Mouse (Mus musculus) forebrain, embryonic 10.5 days (tissue): ENCODE results near the gene BC003965. TPM values are rescaled to one million over a fixed set of nuclear protein-coding genes. Genes with fewer than 3 reads are reported as not detected.
"Not testable (repeated sequence)": the region's sequence is repeated elsewhere in the genome, so short reads cannot be mapped to it uniquely, and the experiment has no call there.

Experiments used
- DNase-seq: peaks from one replicate; pipeline ENCODE4 v3.0.0-alpha.2; 2017; ENCODE audit warnings: low spot score; ENCODE audit errors: extremely low spot score
- H3K27ac ChIP-seq: fragments of 300-500 bp; sonication (generic); 2 replicates; pipeline ENCODE4 v1.5.1; 2016; ENCODE audit warnings: mild to moderate bottlenecking
- H3K27me3 ChIP-seq: fragments of 300-500 bp; sonication (generic); 2 replicates; pipeline ENCODE4 v1.6.1; 2016; ENCODE audit warnings: mild to moderate bottlenecking; ENCODE audit not compliant: poor library complexity, severe bottlenecking
- H3K36me3 ChIP-seq: fragments of 300-500 bp; sonication (generic); replicated peaks from 2 replicates; pipeline ENCODE4 v1.6.1; 2016; ENCODE audit warnings: mild to moderate bottlenecking, moderate library complexity
- H3K4me1 ChIP-seq: fragments of 300-500 bp; sonication (generic); 2 replicates; pipeline ENCODE4 v1.6.1; 2016
- H3K4me3 ChIP-seq: fragments of 300-500 bp; sonication (generic); 2 replicates; pipeline ENCODE4 v1.5.1; 2016; ENCODE audit warnings: mild to moderate bottlenecking, moderate library complexity
- H3K9me3 ChIP-seq: fragments of 300-500 bp; sonication (generic); 2 replicates; pipeline ENCODE4 v1.6.1; 2016; ENCODE audit warnings: mild to moderate bottlenecking, moderate library complexity
- WGBS: fragments of 180-500 bp; shearing (Covaris S2); methylation state at CpG from one replicate; pipeline ENCODE4 v1.1.7; 2016; 5-methylcytosine and 5-hydroxymethylcytosine counted together
- polyA plus RNA-seq: library from polyadenylated mRNA; unstranded; fragments of >200 nt; fragmentation: Nextera tagmentation; extraction: Ambion mirVana; gene quantifications from 2 replicates; pipeline ENCODE4 v1.2.1, GENCODE M21; 2016

The BC003965 gene
- polyA plus RNA-seq, 1 experiment from 2014 or later, result 38.7 TPM

DNA sequence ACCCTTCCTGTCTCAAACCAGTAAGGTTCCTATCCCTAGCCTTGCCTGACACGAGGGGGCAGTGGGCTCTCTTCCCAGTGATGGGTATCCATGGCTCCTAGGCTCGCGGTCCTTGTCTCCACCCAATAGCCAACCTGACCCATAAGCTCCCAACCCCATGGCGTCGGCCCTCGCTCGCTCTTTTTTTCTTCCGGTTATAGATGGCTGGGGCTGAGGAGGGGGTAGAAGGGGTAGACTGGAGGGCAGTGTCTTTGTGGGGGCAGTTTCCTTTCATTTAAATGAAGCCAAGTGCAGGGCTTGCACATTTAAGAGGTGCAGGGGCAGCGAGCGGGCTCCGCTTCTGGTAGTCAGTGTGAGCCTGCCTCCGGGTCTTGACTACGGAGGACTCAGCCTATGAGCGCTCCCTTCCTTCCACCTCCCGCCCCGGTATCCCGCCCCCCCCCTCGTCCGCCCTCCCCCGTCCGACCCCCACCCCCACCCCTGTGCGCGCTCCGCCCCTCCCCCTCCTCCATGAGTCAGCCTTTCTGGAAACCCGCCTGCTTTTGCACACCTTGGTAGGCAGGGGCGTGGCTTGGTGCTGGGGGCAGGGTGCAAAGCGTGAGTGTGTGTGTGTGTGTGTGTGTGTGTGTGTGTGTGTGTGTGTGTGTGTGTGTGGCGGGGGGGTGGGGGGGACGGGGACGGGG, 37.6 kb downstream of the BC003965 start:
- H3K27me3 ChIP-seq, result 0 out of 2 replicates have a peak, but pooled peaks cover 17% of the 10 kb centered on the region
- peaks cover 15% of the 10 kb centered on the region for H3K36me3 ChIP-seq
- H3K27ac ChIP-seq, result peak overlapping the region; percentile 77
- no peaks in the 10 kb centered on the region for H3K9me3 ChIP-seq
- peak; percentile 53 for DNase-seq
- WGBS, result under 1% methylated on average over 18 of the region's 30 CpGs
- peak overlapping the region; percentile 59 for H3K4me3 ChIP-seq
- H3K4me1 ChIP-seq, result peaks cover 22% of the 10 kb centered on the region

DNA sequence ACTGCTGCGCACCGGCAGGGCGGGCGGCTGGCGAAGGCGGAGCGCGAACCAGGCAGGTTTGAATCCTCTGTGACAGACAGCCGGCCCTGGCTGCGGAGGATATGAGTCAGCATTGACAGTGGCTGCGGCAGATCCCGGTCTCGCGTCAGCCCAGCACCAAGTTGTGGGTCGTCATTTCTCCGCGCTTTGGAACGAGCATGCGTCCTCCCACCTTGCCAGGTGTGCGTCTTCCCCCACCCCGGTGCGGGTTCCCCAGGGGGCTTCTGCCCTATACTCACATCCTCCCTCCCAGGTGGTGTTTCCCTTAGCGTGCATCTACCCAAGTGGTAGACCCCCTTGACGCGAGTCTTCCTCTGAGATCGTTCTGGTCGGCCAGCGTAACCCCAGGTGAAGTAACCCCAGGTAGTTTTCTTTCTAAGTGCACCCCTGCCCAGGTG, 38.2 kb downstream of the BC003965 start:
- WGBS, result 7% methylated on average over 14 of the region's 28 CpGs
- H3K36me3 ChIP-seq, result peaks cover 15% of the 10 kb centered on the region
- H3K27ac ChIP-seq, result peak overlapping the region; percentile 45

DNA sequence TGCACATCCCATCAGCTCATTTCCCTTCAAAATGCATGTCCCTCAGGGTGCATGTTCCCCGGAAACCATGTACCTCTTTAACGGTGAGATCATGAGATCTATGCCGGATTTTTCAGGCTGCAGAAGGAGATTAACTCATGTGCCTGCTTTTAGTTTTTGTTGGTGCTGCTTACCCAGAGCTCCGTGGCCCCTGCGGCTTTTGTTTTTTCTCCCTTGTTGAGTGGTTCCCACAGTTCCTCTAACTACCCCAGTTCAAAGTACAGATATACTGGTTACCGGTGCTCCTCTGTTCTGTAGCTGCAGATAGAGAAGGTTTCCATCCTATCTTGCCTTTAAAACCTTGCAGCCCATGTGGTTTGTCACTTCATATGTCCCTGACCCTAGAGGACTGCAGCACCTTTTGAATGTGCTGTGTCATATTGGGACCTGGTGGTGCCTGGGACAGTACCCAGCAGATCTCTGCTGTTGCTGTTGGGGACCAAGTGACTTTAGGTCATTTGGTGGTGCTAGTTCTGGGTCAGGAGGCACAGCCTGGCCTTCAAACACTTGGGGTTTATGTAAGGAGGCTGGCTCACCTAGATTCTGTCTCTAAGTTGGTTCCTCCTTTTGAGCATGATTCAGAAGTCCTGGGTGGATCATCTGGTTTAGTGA, 38.7 kb downstream of the BC003965 start:
- no peaks in the 10 kb centered on the region for H3K9me3 ChIP-seq
- H3K27ac ChIP-seq, result peak overlapping the region; percentile 45
- no peak for DNase-seq
- WGBS, result 39% methylated on average over 6 of the region's 6 CpGs
- H3K27me3 ChIP-seq, result 0 out of 2 replicates have a peak, but pooled peaks cover 17% of the 10 kb centered on the region
- H3K4me1 ChIP-seq, result peaks cover 22% of the 10 kb centered on the region
- peak overlapping the region; percentile 59 for H3K4me3 ChIP-seq
- peaks cover 15% of the 10 kb centered on the region for H3K36me3 ChIP-seq

More for the DNA sequence above, 38.2 kb downstream of the BC003965 start:
- Histone ChIP-seq H3K27me3 (0 out of 2 replicates have a peak, but pooled peaks cover 17% of the 10 kb centered on the region), H3K4me1 (peaks cover 22% of the 10 kb centered on the region), H3K4me3 (peak overlapping the region; percentile 59)
- H3K9me3 ChIP-seq, DNase-seq: not testable (repeated sequence)

DNA sequence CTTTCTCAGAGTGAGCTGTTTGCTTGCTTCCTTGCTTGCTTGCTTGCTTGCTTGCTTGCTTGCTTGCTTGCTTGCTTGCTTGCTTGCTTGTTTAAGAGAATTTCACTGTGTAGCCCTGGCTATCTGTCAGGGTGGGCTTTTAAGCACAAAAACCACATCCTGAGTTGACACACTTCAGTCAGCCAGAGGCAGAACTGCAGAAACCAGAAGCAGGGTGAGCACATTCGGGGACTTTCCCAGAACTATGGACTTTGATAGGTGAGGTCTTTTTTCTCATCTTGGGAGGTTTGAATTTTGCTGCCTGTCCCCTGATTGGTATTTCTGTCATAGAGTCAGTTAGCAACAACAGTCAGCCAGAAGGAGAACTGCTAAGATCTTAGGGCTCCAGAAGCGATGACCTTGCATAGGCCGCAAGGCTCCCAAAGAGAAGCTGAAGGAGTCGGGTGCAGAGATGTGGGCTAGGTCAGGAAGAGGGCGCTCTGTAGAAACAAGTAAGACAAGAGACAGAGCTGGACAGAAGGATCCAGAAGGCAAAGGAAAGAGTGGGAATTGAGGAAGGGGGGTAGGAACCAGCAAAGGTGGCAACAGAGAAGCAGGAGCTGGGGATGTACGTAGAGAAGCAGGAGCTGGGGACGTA, 40.4 kb downstream of the BC003965 start:
- H3K27me3 ChIP-seq, result 0 out of 2 replicates have a peak, but pooled peaks cover 17% of the 10 kb centered on the region
- no peak for DNase-seq
- 88% methylated on average over 7 of the region's 7 CpGs for WGBS
- H3K9me3 ChIP-seq, result no peaks in the 10 kb centered on the region
- no peak overlapping the region for H3K27ac ChIP-seq
- peaks cover 22% of the 10 kb centered on the region for H3K4me1 ChIP-seq
- H3K4me3 ChIP-seq, result no peak overlapping the region
- H3K36me3 ChIP-seq, result peaks cover 14% of the 10 kb centered on the region

DNA sequence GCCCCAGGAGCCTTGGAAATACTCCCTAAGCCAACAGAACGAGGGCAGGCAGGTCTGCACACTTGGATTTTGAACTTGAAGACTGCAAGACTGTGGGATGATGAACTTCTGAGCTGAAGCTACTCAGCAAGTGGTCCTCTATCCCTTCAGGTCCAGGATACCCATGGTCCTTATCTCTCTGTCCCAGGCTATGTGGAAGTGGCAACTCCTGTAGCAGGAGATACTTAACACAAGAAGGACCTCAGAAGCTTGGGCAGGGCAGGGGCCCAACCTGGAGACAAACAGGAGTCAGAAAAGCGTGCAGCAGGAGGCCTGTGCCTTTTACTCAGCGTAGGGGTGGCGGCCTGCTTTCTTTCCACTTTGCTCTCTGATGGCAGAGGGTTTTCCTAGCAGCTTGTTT, 41.3 kb downstream of the BC003965 start:
- Histone ChIP-seq H3K27me3 (0 out of 2 replicates have a peak, but pooled peaks cover 15% of the 10 kb centered on the region), H3K4me3 (no peak overlapping the region), H3K27ac (no peak overlapping the region), H3K4me1 (peaks cover 22% of the 10 kb centered on the region), H3K9me3 (no peaks in the 10 kb centered on the region), H3K36me3 (peaks cover 22% of the 10 kb centered on the region)
- WGBS, result 92% methylated on average over 4 of the region's 4 CpGs
- DNase-seq, result no peak

DNA sequence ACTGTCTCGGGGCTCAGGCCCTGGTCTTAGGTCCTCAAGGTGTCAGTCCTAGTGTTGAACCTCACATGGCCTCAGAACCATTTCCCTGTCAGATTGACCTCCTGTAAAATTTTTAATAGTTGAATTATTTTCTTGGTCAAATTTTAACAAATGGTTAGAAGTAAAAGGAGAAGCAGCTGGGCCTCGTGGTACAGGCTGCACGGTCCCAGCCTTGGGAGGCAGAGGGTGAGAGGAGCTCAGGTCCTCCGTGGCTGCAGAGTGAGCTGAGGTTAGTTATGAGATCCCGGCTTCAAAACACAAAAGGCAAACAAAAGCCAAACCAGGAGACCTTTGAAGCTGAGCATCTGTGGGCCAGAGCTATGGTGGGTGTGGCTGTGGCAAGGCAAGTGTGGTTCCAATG, 43.6 kb downstream of the BC003965 start:
- Histone ChIP-seq H3K36me3 (peaks cover 31% of the 10 kb centered on the region), H3K27ac (no peak overlapping the region), H3K4me3 (no peak overlapping the region), H3K27me3 (0 out of 2 replicates have a peak, but pooled peaks cover 5% of the 10 kb centered on the region), H3K4me1 (no peaks in the 10 kb centered on the region), H3K9me3 (no peaks in the 10 kb centered on the region)
- no peak for DNase-seq
- 89% methylated on average over 5 of the region's 5 CpGs for WGBS

DNA sequence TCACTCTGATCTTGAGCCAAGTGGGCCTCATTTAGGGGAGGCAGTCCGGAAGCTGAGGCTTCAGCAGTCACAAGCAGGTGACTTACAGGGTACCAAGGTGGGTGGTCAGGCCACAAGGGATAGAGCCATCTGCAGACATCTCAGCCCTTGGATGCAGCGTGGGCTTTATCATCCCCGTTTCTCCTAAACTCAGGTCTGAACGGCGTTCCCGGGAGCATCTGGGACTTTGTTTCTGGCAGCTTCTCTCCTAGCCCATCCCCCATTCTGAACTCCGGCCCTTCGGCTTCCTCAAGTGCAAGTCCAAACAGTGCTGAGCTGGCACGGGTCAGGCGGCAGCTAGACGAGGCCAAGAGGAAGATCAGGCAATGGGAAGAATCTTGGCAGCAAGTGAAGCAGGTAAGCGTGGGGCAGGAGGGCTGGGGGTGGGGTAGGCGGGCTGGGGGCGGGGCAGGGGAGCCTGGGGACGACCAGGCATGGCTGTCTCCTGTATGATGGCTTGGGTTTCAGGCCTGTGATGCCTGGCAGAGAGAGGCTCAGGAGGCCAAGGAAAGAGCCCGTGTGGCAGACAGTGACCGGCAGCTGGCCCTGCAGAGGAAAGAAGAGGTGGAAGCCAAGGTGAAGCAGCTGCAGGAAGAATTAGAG, 45.8 kb downstream of the BC003965 start:
- H3K27me3 ChIP-seq, DNase-seq, H3K4me1 ChIP-seq, H3K9me3 ChIP-seq, H3K4me3 ChIP-seq, H3K27ac ChIP-seq: not testable (repeated sequence)
- H3K36me3 ChIP-seq, result peaks cover 41% of the 10 kb centered on the region
- WGBS, result 85% methylated on average over 17 of the region's 17 CpGs

DNA sequence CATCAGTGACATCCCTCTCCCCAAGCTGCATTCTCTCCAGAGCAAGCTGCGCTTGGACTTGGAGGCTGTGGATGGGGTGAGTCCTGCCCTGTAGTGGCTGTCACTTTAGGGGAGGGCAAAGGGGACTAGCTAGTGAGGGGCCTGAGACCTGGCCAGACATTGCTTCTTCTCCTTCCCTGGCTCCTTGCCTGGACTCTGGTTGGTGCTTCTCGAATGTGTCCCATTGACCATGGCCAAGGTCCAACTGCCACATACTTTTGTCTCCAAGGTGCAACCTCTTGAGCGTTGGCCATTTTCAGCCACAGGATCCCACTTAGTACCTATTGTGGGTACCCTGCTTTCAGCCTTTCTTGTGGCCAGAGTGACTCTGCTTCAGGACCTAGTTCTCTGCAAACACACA, 46.3 kb downstream of the BC003965 start:
- Histone ChIP-seq H3K9me3 (no peaks in the 10 kb centered on the region), H3K4me1 (no peaks in the 10 kb centered on the region), H3K27ac (no peak overlapping the region), H3K27me3 (no peaks in the 10 kb centered on the region), H3K4me3 (no peak overlapping the region), H3K36me3 (peaks cover 47% of the 10 kb centered on the region)
- DNase-seq, result no peak
- 96% methylated on average over 3 of the region's 3 CpGs for WGBS

DNA sequence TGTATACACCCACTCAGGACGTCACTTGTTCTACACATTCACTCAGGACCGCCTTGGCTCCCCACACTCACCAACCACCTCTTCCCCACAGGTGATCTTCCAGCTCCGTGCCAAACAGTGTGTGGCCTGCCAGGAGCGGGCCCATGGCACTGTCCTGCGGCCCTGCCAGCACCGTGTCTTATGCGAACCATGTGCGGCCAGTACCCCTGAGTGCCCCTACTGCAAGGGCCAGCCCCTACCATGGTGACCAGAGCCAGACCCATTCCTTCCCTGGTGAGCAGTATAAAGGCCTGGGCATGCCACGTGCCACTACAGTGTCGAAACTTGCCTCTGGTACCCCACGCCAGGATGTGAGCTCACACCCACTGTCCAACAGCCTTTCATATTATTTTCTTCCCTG, 47.3 kb downstream of the BC003965 start:
- peaks cover 48% of the 10 kb centered on the region for H3K36me3 ChIP-seq
- DNase-seq, H3K27me3 ChIP-seq, H3K27ac ChIP-seq, H3K4me3 ChIP-seq, H3K4me1 ChIP-seq, H3K9me3 ChIP-seq: not testable (repeated sequence)
- WGBS, result 98% methylated on average over 8 of the region's 11 CpGs

DNA sequence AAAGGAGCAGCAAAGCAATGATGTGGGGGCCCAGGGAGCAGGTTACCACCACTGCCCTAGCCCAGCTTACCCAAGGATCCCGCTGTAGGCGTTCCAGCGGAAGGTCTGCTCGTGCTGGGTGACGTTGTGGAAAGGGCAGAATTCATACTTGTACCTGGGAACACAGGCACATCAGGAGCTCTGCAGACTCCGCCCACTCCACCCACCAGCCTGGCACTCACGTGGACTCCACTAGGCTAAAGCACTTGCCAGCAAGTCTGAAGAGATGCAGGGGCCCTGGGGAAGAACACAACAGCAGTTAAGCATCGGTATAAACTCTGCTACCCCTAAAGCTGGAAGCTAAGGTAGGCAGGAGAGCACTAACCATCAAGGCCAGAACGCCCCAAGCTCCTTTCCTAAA, 51.3 kb downstream of the BC003965 start:
- no peak overlapping the region for H3K27ac ChIP-seq
- no peak overlapping the region for H3K4me3 ChIP-seq
- H3K4me1 ChIP-seq, result peaks cover 11% of the 10 kb centered on the region
- WGBS, result 89% methylated on average over 9 of the region's 9 CpGs
- peaks cover 39% of the 10 kb centered on the region for H3K36me3 ChIP-seq
- no peaks in the 10 kb centered on the region for H3K9me3 ChIP-seq
- H3K27me3 ChIP-seq, result no peaks in the 10 kb centered on the region
- no peak for DNase-seq
